Comparison of ENCODE assay signal across 8 mouse cellular contexts in the genomic region with DNA sequence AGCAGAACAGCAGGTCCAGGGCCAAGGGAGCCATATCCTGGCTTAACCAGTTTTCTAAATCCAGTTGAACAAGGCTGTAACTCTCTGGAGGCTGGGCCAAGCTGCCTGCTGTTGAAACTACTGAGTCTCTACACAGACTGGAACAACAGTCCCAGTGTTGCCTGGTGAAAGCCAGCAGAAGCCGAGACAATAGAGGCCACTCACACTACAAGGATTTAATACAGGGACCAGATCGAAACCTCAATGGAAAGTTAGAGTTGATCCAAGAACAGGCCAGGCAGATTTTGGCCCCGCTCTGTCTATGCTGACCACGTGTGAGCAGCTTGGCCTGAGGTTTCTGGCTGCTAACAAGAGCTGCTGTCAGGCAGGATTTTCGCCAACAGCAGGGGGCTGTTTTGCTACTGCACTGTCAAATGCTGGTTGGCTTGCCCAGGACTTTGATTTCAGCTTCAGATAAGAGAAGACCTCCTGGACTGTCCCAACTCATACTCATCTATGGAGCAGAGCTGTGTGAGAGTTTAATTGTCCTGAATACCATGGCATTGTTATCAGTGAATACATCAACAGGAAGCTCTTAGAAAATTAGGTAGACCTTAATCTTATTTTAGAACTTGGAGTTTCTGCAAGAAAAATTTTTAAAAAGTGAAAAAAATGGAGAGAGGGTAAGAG.
DNase-seq lines count a peak whose midpoint lies in the region; ATAC-seq and TF ChIP-seq lines count a peak whose summit lies in the region.

No protein-coding gene starts in this region.

- peak; percentile 36 for TF ChIP-seq CTCF in midbrain, postnatal 0 days (IDR thresholded peaks at IDR 0.05)

- H3K4me1 ChIP-seq in intestine, embryonic 15.5 days (replicated peaks): peaks cover 3% of the 10 kb centered on the region; the same call in 1 of the 2 replicates
- H3K4me1 ChIP-seq in midbrain, postnatal 0 days (ENCODE audit: insufficient read depth, low read length): no peaks in the 10 kb centered on the region

- peak; percentile 70 for DNase-seq in adipocyte (ENCODE audit: low spot score)
- DNase-seq in cerebellum, postnatal 14 days: peak; percentile 66 to 72
- DNase-seq in gastrocnemius, adult 18-20 months (ENCODE audit: low spot score): peak; percentile 35
- peak; percentile 65 to 68 for DNase-seq in left cerebral cortex, postnatal 10 days (ENCODE audit: extremely low spot score in 1 of 2, low spot score in 2 of 2)
- peak; percentile 89 for DNase-seq in midbrain, postnatal 0 days (ENCODE audit: low spot score)
- DNase-seq in spleen, postnatal 36 days (ENCODE audit: low spot score in 2 of 2): no peak

- intact Hi-C loops in left cerebral cortex, postnatal 10 days (cut with DNase I): no loop called here

- peak; percentile 67 for ATAC-seq in intestine, embryonic 15.5 days
- ATAC-seq in midbrain, postnatal 0 days (ENCODE audit: low FRiP score): peak; percentile 92
- ATAC-seq in inflammation-experienced regulatory T-cells, adult 6 months: no peak

- no peaks in the 10 kb centered on the region for H3K9me3 ChIP-seq in intestine, embryonic 15.5 days
- no peaks in the 10 kb centered on the region for H3K9me3 ChIP-seq in midbrain, postnatal 0 days (ENCODE audit: low read length)

- no peak overlapping the region for H3K27ac ChIP-seq in intestine, embryonic 15.5 days
- no peak overlapping the region for H3K27ac ChIP-seq in midbrain, postnatal 0 days (ENCODE audit: low read depth, low read length)

- no peak overlapping the region for H3K4me3 ChIP-seq in intestine, embryonic 15.5 days (replicated peaks)
- no peak overlapping the region for H3K4me3 ChIP-seq in midbrain, postnatal 0 days (ENCODE audit: low read depth, low read length)

- H3K27me3 ChIP-seq in intestine, embryonic 15.5 days (replicated peaks): no peaks in the 10 kb centered on the region
- no peaks in the 10 kb centered on the region for H3K27me3 ChIP-seq in midbrain, postnatal 0 days (ENCODE audit: insufficient read depth, low read length)

- 47% methylated on average over 5 of the region's 5 CpGs for WGBS in intestine, embryonic 15.5 days
- 17% methylated on average over 5 of the region's 5 CpGs for whole genome bisulfite sequencing in midbrain, postnatal 0 days

- no peak overlapping the region for H3K9ac ChIP-seq in intestine, embryonic 15.5 days
- no peak overlapping the region for H3K9ac ChIP-seq in midbrain, postnatal 0 days (replicated peaks; ENCODE audit: low read length, poor library complexity, severe bottlenecking)

- H3K36me3 ChIP-seq in intestine, embryonic 15.5 days: no peaks in the 10 kb centered on the region
- H3K36me3 ChIP-seq in midbrain, postnatal 0 days (ENCODE audit: insufficient read depth, low read length): no peaks in the 10 kb centered on the region

- no peak overlapping the region for H3K4me2 ChIP-seq in intestine, embryonic 15.5 days (replicated peaks)
- H3K4me2 ChIP-seq in midbrain, postnatal 0 days (ENCODE audit: low read depth, low read length, poor library complexity, severe bottlenecking): no peak overlapping the region

Comparison
In these comparisons a context has a peak if more than half of its experiments do, and no peak if none do; other contexts are left out.
1. DNase-seq: peak in adipocyte (single experiment), cerebellum, postnatal 14 days (2 of 2), gastrocnemius, adult 18-20 months (single experiment), left cerebral cortex, postnatal 10 days (2 of 2) and midbrain, postnatal 0 days (single experiment); none in spleen, postnatal 36 days (0 of 2).